Mouse (Mus musculus): Measurements from ENCODE around the gene Dcaf1. TPM values are rescaled to one million over a fixed set of nuclear protein-coding genes. Genes with fewer than 3 reads are reported as not detected.

The Dcaf1 gene
- polyA plus RNA-seq, 1 experiment, result 28.9 TPM

DNA sequence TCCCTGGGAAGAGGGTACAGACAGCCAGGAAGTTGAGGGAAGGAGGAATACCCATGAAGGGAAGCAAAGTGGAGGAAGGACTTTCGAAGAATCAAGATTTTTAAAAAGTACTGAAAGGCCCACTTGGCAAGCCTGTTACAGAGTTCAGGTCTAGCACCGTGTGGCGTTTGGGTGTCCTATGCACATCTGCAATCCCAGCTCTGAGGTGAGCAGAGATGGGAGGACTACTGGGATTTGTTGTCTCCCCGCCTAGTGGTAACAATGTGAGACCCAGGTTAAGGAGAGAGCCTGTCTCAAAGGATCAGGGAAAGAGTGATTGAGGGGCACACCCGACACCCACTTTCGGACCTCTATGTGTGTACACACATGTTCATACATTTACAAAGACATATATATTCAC, 93.2 kb downstream of the Dcaf1 start:
- Histone ChIP-seq H3K4me3 (ENCODE audit: insufficient read depth, low read length) (no peak overlapping the region), H3K27ac (ENCODE audit: insufficient read depth, low read length) (no peak overlapping the region), H3K4me1 (ENCODE audit: control insufficient read depth, insufficient read depth, low read length) (no peaks in the 10 kb centered on the region)
- no peak for TF ChIP-seq CTCF (IDR thresholded peaks at IDR 0.05; ENCODE audit: borderline replicate concordance, insufficient read depth, low read length)
- TF ChIP-seq POLR2A (IDR thresholded peaks at IDR 0.05; ENCODE audit: low read depth, low read length), result no peak

Other genes with a start within 250 kb of the Dcaf1 start
- not detected in 2 replicates for gene Iqcf6, start 195.3 kb upstream of the Dcaf1 start, polyA plus RNA-seq (2011; ENCODE audit: insufficient read length, low read depth, missing spikeins)
- not detected in 2 replicates for gene Grm2, start 165.8 kb upstream of the Dcaf1 start, polyA plus RNA-seq (2011; ENCODE audit: insufficient read length, low read depth, missing spikeins)
- 85.2 and 90.1 TPM in 2 replicates for gene Tex264, start 135.9 kb upstream of the Dcaf1 start, polyA plus RNA-seq (2011; ENCODE audit: insufficient read length, low read depth, missing spikeins)
- 17.7 and 18.5 TPM in 2 replicates for gene Rad54l2, start 32.7 kb upstream of the Dcaf1 start, polyA plus RNA-seq (2011; ENCODE audit: insufficient read length, low read depth, missing spikeins)
- 36.8 and 43.6 TPM in 2 replicates for gene Rbm15b, start 65.6 kb downstream of the Dcaf1 start, polyA plus RNA-seq (2011; ENCODE audit: insufficient read length, low read depth, missing spikeins)
- gene Manf, start 70.1 kb downstream of the Dcaf1 start, polyA plus RNA-seq (2011; ENCODE audit: insufficient read length, low read depth, missing spikeins), result 290 and 304 TPM in 2 replicates